Mouse (Mus musculus) liver, adult 2 months (tissue): Measurements from ENCODE around the gene Cpne8. TPM values are rescaled to one million over a fixed set of nuclear protein-coding genes. Genes with fewer than 3 reads are reported as not detected.
"Not testable (repeated sequence)": the region's sequence is repeated elsewhere in the genome, so short reads cannot be mapped to it uniquely, and the experiment has no call there.

Experiments used
- DNase-seq: peaks from one replicate; pipeline ENCODE4 v3.0.0-alpha.2; 2011; ENCODE audit warnings: low read depth, low spot score; ENCODE audit errors: extremely low read depth
- H3K27ac ChIP-seq: fragments of 200-500 bp; replicated peaks from 2 replicates; pipeline ENCODE4 v1.5.1; 2012; ENCODE audit warnings: low read depth, mild to moderate bottlenecking, control low read depth, inconsistent platforms, low read length; ENCODE audit not compliant: insufficient read depth
- H3K27me3 ChIP-seq: fragments of 200-500 bp; 2 replicates; pipeline ENCODE4 v1.6.1; 2012; ENCODE audit warnings: mild to moderate bottlenecking, moderate library complexity, low read length, inconsistent platforms; ENCODE audit not compliant: control insufficient read depth, insufficient read depth
- H3K36me3 ChIP-seq: fragments of 200-500 bp; 2 replicates; pipeline ENCODE4 v1.6.1; 2012; ENCODE audit warnings: low read length, inconsistent platforms; ENCODE audit not compliant: control insufficient read depth, insufficient read depth
- H3K4me1 ChIP-seq: fragments of 200-500 bp; 2 replicates; pipeline ENCODE4 v1.6.1; 2011; ENCODE audit warnings: low read length; ENCODE audit not compliant: control insufficient read depth, insufficient read depth
- H3K4me3 ChIP-seq: fragments of 200-500 bp; 2 replicates; pipeline ENCODE4 v1.5.1; 2011; ENCODE audit warnings: low read depth, mild to moderate bottlenecking, control low read depth, low read length, moderate library complexity; ENCODE audit not compliant: insufficient read depth
- H3K79me2 ChIP-seq: fragments of 200-500 bp; 2 replicates; pipeline ENCODE4 v1.6.1; 2012; ENCODE audit warnings: inconsistent platforms, mild to moderate bottlenecking, low read length, moderate library complexity; ENCODE audit not compliant: control insufficient read depth, insufficient read depth
- H3K9ac ChIP-seq: fragments of 200-500 bp; 2 replicates; pipeline ENCODE4 v1.6.1; 2012; ENCODE audit warnings: low read depth, mild to moderate bottlenecking, control low read depth, inconsistent platforms, low read length
- CTCF ChIP-seq: fragments of 200-500 bp; IDR thresholded peaks from 2 replicates; pipeline ENCODE4 v1.5.1; 2011; ENCODE audit warnings: low read depth, low read length, control low read depth
- POLR2A ChIP-seq: fragments of 200-500 bp; IDR thresholded peaks from 2 replicates; pipeline ENCODE4 v1.6.1; 2011; ENCODE audit warnings: low read length, control low read depth; ENCODE audit not compliant: insufficient read depth; ENCODE audit errors: extremely low read depth
- WGBS: fragments of 180-500 bp; shearing (Covaris S2); methylation state at CpG from one replicate; pipeline ENCODE4 v1.1.7; 2018; 5-methylcytosine and 5-hydroxymethylcytosine counted together
- polyA plus RNA-seq: library from polyadenylated mRNA; depleted of rRNA; stranded (reverse); fragments of >200 nt; gene quantifications from 2 replicates; pipeline ENCODE4 v1.2.3, GENCODE M21; 2012
- total RNA-seq: library from RNA; depleted of rRNA; stranded (reverse); fragments of >200 nt; gene quantifications from 2 replicates; pipeline ENCODE4 v1.2.3, GENCODE M21; 2014

The Cpne8 gene
- total and polyA plus RNA-seq, 2 experiments, result 3.3 to 4.3 TPM

DNA sequence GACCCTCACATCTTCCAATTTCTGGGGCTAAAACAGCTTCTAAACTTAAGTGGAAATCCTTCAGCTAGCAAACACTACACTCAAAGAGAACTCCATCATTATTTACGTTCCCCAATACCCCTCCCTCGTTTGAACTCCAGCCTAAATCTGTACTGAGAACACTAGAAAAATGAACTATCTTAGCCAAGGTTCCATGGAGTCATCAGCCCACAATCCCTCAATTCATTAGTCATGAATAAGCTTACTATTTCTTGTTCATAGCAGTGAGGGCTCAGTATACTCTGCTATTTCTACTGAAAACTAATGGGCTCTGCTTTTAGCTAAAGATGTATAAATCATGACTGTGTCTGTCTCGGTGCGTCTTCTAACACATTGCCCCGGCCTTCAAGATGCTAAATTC lies 55.0 kb downstream of the Cpne8 start:
- TF ChIP-seq CTCF, result no peak
- Histone ChIP-seq H3K4me1 (no peaks in the 10 kb centered on the region), H3K79me2 (no peaks in the 10 kb centered on the region), H3K27me3 (no peaks in the 10 kb centered on the region), H3K36me3 (no peaks in the 10 kb centered on the region), H3K27ac (no peak overlapping the region), H3K9ac (no peak overlapping the region), H3K4me3 (no peak overlapping the region)
- no peak for DNase-seq
- WGBS, result 88% methylated on average over 5 of the region's 5 CpGs

DNA sequence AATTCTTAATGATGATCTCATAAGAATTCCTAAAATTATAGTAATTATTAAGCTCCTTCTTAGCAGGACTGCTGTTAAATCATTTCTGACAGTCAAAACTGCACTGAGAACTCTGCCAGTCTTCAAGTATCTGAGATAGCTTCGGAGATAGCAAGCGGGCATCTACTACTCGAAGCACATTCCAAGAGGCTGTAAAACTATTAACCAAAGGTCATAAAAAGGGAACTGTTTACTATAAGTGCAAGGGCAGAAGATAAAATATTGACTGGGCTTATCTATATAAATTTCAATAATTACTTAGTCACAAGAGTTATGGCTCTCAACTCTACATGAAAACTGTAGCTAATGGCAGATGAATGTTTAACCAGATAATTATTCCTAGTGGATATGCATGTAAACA lies 57.2 kb downstream of the Cpne8 start:
- WGBS, result 92% methylated on average over 3 of the region's 3 CpGs
- DNase-seq, result no peak

DNA sequence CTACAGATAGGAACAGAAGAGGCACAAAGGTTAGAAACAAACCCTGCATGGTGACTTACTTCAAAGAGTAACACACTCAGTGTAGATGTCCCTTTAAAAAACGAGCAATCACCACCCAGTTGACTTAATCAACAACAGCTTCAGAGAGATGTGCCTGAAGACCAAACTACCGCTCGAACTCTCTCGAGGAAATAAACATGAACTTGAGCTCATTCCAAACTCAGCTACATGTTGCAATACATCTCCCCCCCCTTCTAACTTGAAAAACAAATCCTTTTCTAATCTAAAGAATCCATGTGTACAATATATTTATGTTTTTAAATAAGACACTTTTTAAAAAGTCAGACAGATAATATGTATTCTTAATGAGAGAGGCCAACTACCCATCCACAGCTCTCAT lies 59.5 kb downstream of the Cpne8 start:
- no peaks in the 10 kb centered on the region for H3K36me3 ChIP-seq
- no peaks in the 10 kb centered on the region for H3K4me1 ChIP-seq
- no peaks in the 10 kb centered on the region for H3K27me3 ChIP-seq
- H3K4me3 ChIP-seq, result no peak overlapping the region
- no peaks in the 10 kb centered on the region for H3K79me2 ChIP-seq
- no peak for TF ChIP-seq CTCF
- no peak for TF ChIP-seq POLR2A
- WGBS, result 29% methylated on average over 4 of the region's 4 CpGs
- H3K9ac ChIP-seq, result no peak overlapping the region
- DNase-seq, result peak; percentile 31
- H3K27ac ChIP-seq, result no peak overlapping the region

More for the DNA sequence above, 57.2 kb downstream of the Cpne8 start:
- no peak overlapping the region for H3K9ac ChIP-seq
- no peak overlapping the region for H3K4me3 ChIP-seq
- no peaks in the 10 kb centered on the region for H3K27me3 ChIP-seq
- no peak overlapping the region for H3K27ac ChIP-seq
- TF ChIP-seq CTCF (no peak), POLR2A (no peak)
- no peaks in the 10 kb centered on the region for H3K79me2 ChIP-seq
- no peaks in the 10 kb centered on the region for H3K4me1 ChIP-seq
- H3K36me3 ChIP-seq, result no peaks in the 10 kb centered on the region

DNA sequence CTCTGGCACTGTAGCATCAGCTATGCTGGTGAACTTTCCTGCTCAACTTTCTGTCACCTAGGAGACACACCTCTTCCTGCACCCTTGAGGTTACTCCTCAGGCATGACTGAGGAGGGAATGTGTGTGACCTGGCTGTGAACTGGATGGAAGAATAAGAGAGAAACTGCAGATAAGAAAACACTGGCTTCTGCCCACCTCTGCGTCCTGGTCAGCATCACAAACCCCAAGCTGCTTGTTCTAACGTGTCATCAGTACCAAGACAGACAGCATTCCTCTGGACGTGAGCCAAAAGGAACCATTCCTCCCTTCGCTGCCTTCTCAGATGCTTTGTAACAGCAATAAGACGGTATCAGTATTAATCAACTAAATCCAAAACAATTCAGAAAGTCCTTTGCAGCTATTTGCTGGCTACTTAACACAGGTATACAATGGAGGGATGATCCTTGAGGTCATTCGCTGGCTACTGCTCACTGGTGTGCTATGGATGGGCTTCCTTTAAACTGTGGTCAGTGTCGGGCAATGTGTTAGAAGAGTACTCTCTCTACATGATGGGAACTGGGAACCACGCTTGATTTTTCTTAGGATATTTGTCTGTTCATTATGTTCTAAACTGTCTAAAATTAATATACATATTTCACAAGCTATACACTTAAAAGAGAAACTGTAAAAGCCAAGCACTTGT lies 63.0 kb downstream of the Cpne8 start:
- Histone ChIP-seq H3K9ac (no peak overlapping the region), H3K4me3 (no peak overlapping the region), H3K36me3 (no peaks in the 10 kb centered on the region), H3K27ac (no peak overlapping the region), H3K4me1 (no peaks in the 10 kb centered on the region), H3K79me2 (no peaks in the 10 kb centered on the region), H3K27me3 (no peaks in the 10 kb centered on the region)
- no peak for DNase-seq
- TF ChIP-seq POLR2A (no peak), CTCF (no peak)
- 80% methylated on average over 8 of the region's 8 CpGs for WGBS

DNA sequence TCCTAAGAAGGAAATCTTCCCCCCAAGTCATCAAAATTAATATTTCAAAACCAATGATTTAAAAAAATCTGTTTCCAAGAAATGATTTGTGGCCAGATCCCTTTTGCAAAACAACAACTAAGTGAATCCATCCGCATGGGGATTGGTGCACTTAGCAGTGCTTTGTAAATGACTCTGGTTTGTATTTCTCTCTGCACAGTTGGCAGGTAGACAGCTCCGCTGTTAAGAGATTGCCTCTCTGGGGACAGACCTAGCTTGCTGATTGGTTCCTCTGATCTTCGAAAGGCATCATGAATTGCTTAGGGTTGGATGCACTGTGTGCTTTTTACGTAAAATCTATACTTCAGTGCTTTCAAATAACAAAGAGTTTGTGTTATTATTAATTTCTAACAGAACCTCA lies 68.5 kb downstream of the Cpne8 start:
- H3K9ac ChIP-seq, H3K4me3 ChIP-seq, H3K36me3 ChIP-seq, H3K4me1 ChIP-seq, DNase-seq, H3K79me2 ChIP-seq, H3K27ac ChIP-seq, H3K27me3 ChIP-seq: not testable (repeated sequence)
- WGBS, result 97% methylated on average over 4 of the region's 4 CpGs

DNA sequence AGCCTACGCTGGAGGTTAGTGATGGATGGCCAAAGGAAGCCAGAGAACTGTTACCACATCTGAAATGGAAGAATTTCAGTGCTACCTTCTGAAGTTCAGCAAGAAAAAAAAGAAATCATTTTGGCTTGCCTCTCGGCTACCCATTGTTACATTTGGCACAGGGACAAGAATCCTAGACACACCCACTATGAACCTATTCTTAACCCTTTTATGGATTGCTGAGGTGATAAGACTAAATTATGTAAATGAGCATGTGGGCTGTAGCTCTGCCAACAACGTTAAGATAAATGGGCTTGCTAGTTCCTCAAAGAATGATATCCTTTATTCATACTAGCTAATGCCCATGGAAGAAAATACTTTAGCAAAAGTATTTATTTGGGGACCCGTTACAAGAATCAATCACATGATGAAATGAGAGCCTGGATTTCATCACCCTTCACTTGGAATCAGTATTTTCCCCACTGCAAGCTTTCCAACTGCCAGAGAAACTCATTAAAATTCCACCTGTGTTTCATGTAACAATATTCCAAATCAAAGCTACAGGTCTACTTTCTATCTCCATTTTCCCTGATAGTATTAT lies 69.3 kb downstream of the Cpne8 start:
- Histone ChIP-seq H3K27ac (no peak overlapping the region), H3K4me3 (no peak overlapping the region), H3K4me1 (no peaks in the 10 kb centered on the region), H3K9ac (no peak overlapping the region), H3K79me2 (no peaks in the 10 kb centered on the region), H3K36me3 (no peaks in the 10 kb centered on the region), H3K27me3 (no peaks in the 10 kb centered on the region)
- DNase-seq, result peak; percentile 67
- TF ChIP-seq CTCF, result no peak
- no peak for TF ChIP-seq POLR2A
- WGBS, result 27% methylated on average over 4 of the region's 4 CpGs
